ENCODE assay signal across 19 mouse cellular contexts in genomic region chr6:89085151-89085550, GRCm38 (mm10).
A peak's percentile ranks its signal among the peaks of the same experiment; 100 is the strongest.
DNase-seq lines count a peak whose midpoint lies in the region; ATAC-seq lines count a peak whose summit lies in the region.
"Had no signal": no experiment of that assay in that cellular context is flagged by ENCODE, and none has a peak within 500 bp of the region (broad histone marks: within the 10 kb centered on the region; RNA-seq: fewer than 3 reads in every experiment).

No protein-coding gene starts in this region.

- DNase-seq in layer of hippocampus, adult 11-12 months (ENCODE audit: low spot score) = peak; percentile 26
- no peak for DNase-seq in layer of hippocampus, postnatal 10 days (ENCODE audit: low spot score in 2 of 2)
- peak; percentile 7 for DNase-seq in right cerebral cortex, adult 18-20 months
- no peak for DNase-seq in right cerebral cortex, postnatal 14 days
- peak; percentile 13 for DNase-seq in layer of hippocampus, adult 9-10 months (ENCODE audit: low spot score)
- no peak for DNase-seq in ovary, postnatal 10 days (ENCODE audit: low spot score)
- DNase-seq: adrenal gland, adult 8-10 months; adrenal gland, postnatal 25 days; cerebellum, adult 18-20 months; cerebellum, adult 9-10 months; forebrain, postnatal 0 days; gastrocnemius, postnatal 10 days; gastrocnemius, postnatal 36 days; heart, adult 2 months; heart, postnatal 14 days; heart, postnatal 4 days had no signal

- ATAC-seq in activated CD4-positive, CD25-positive, alpha-beta regulatory T cell, adult 4 months = no peak
- ATAC-seq: forebrain, embryonic 14.5 days; forebrain, postnatal 0 days; hindbrain, postnatal 0 days had no signal

Comparison
In these comparisons a context has a peak if more than half of its experiments do, and no peak if none do; other contexts are left out.
1. DNase-seq: peak in layer of hippocampus, adult 11-12 months (single experiment), right cerebral cortex, adult 18-20 months (single experiment) and layer of hippocampus, adult 9-10 months (single experiment); none in layer of hippocampus, postnatal 10 days (0 of 2), right cerebral cortex, postnatal 14 days (single experiment) and ovary, postnatal 10 days (single experiment).